Mouse (Mus musculus): ENCODE measurements around the gene Lsm5. TPM values are rescaled to one million over a fixed set of nuclear protein-coding genes. Genes with fewer than 3 reads are reported as not detected.

Lsm5 gene
- 100 to 1,000 TPM; 136 to 148 TPM for polyA plus RNA-seq (2017; shearing (Covaris generic))

DNA sequence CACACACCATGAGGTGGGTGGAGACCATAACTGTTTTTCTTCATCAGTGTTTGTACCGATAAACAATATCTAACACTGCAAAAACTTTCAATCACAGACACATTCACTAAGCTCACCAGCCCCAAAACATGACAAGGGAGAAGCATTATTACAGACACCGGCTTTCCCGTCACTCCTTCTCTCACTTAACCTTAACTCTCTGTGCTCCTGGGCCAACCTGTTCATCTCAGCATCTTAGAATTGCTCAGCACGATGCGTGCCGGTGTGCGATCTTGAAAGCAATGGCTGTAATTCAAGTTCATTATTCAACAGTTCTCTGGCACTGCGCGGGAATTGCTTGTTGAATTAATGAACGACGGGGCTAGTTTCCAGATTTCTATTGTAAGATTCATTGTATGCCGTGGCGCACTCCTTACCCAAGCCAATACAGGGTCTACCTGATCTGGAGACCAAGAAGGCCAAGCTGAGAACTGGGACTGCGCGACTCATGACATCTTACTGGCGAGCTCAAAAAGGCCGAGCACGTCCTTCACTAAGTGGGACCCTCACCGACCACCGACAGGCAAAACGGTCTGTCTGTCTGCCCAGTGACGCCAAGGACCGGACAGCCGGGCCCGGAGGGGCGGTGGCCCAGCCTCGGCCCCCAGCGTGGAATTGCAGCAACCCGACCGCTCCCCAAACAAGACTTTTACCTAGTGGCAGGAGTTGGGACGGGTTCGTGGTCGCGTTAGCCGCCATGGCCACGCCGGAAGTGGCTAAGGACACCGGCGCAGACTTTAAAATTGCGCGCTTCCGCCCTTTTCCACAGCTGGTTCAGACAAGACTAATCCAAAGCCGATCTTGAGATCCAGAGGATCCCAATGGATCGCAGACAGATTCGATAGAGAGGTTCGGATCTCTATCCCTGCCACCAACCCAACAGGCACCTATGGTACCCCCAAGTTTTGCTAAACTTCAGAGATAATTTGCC is at the start of gene Lsm5:
TSS of gene Lsm5 (minus strand) at position 780 of the 970 bp plus-strand sequence.

DNA sequence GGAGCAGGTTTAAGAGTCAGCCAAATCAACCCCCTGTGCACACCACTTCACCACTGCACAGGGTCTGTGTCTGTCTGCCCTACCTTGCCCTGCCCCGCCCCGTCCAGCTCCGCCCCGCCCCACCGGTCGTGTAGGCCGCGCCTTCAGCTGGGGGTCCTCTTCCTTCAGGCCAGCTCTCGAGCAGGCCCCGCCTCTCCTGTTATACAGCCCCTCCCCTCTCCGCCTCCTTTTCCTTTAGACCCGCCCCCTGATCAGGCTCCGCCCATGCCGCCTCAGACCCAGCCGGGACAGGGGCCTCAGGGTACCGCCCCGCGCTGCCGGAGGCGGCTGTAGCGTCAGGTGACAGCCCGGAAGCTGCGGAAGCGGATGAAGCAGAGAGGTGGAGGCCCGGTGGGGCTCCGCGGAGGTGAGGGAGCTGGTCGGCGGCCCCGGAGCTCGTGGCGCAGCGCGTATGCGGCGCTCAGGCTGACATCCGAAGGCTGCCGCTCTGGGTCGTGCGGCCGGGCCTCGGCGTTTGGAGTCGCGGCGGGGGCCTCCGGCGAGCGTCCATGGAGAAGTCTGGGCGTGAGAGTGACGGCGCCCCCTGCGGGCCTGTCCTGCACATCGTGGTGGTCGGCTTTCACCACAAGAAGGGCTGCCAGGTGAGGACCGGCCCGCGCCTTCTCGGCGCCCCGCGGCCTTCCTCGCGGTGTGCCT is 10.2 kb upstream of the Lsm5 start, which contains the start of gene Avl9:
TSS of gene Avl9 (plus strand) at position 326 of the 696 bp plus-strand sequence.

Other genes starting within 250 kb of the Lsm5 start
- gene Pde1c, start 135.6 kb downstream of the Lsm5 start, polyA plus RNA-seq (2017; shearing (Covaris generic)) = under 1 TPM; 0.30 to 0.82 TPM
- gene Avl9, start 10.2 kb upstream of the Lsm5 start, polyA plus RNA-seq (2017; shearing (Covaris generic)) = 10 to 100 TPM; 25.2 to 29.7 TPM
- gene Kbtbd2, start 93.1 kb upstream of the Lsm5 start, polyA plus RNA-seq (2017; shearing (Covaris generic)) = 10 to 100 TPM; 55.7 to 58.7 TPM
- not detected for gene Fkbp9, start 127.3 kb upstream of the Lsm5 start, polyA plus RNA-seq (2017; shearing (Covaris generic))
- gene Nt5c3, start 219.2 kb upstream of the Lsm5 start, polyA plus RNA-seq (2017; shearing (Covaris generic)) = 10 to 100 TPM; 70.2 to 91.5 TPM
- gene Vmn1r4, start 219.3 kb upstream of the Lsm5 start, polyA plus RNA-seq (2017; shearing (Covaris generic)) = under 1 TPM in 1 of 2 experiments, not detected in 1; 0.25 TPM

All from activated CD4-positive, CD25-positive, alpha-beta regulatory T cell (primary cell).